Mouse (Mus musculus): ENCODE data around the gene Tifab. TPM values are rescaled to one million over a fixed set of nuclear protein-coding genes. Genes with fewer than 3 reads are reported as not detected.

The Tifab gene
- total and polyA plus RNA-seq, 3 experiments: 1.9 to 6.7 (median 4.7) TPM

GRCm38 (mm10) chr13:56209067-56209411 lies 30.4 kb upstream of the Tifab start:
- Histone ChIP-seq H3K27ac (ENCODE audit: insufficient read depth, low read depth) (no peak overlapping the region), H3K27me3 (replicated peaks) (no peaks in the 10 kb centered on the region), H3K9ac (ENCODE audit: insufficient read depth, low read depth) (no peak overlapping the region), H3K4me1 (ENCODE audit: control insufficient read depth in 1 of 2, insufficient read depth in 2 of 2) (peaks cover under 1 to 1% of the 10 kb centered on the region in 2 experiments; a peak in 2 of 4 replicates), H3K4me2 (ENCODE audit: insufficient read depth, low read depth, poor library complexity, severe bottlenecking) (no peak overlapping the region), H3K9me3 (replicated peaks; ENCODE audit: low read length) (no peaks in the 10 kb centered on the region), H3K79me2 (replicated peaks; ENCODE audit: control insufficient read depth, extremely low read depth, insufficient read depth, poor library complexity, severe bottlenecking) (no peaks in the 10 kb centered on the region), H3K36me3 (replicated peaks in 1 of 2; ENCODE audit: control insufficient read depth in 1 of 2, insufficient read depth in 1 of 2, low read length in 1 of 2) (no peaks in the 10 kb centered on the region), H3K4me3 (replicated peaks in 1 of 3; ENCODE audit: low read depth in 2 of 3, low read length in 2 of 3, poor library complexity in 1 of 3) (no peak overlapping the region)
- TF ChIP-seq MAFK (IDR thresholded peaks at IDR 0.05; ENCODE audit: insufficient replicate concordance, low read length) (no peak), ZC3H11A (IDR thresholded peaks at IDR 0.05; ENCODE audit: low read depth, low read length) (no peak), NELFE (IDR thresholded peaks at IDR 0.05; ENCODE audit: low read depth, low read length) (no peak), CHD1 (IDR thresholded peaks at IDR 0.05; ENCODE audit: low read depth, low read length) (no peak), IRF4 (IDR thresholded peaks at IDR 0.05; ENCODE audit: low read depth, low read length) (no peak), ZKSCAN1 (IDR thresholded peaks at IDR 0.05; ENCODE audit: borderline replicate concordance, low read depth, low read length) (no peak), TCF12 (IDR thresholded peaks at IDR 0.05; ENCODE audit: low read depth, low read length) (no peak), ETS1 (conservative IDR thresholded peaks at IDR 0.05; ENCODE audit: low read depth, low read length) (no peak)
- in situ Hi-C loops (cut with MboI; ENCODE audit: low pct_ligation_motif_present, low pct_unique_long_range_greater_than_20kb, low sequenced_read_pairs) (no loop called here), dilution Hi-C loops (cut with MboI; ENCODE audit: extremely low pct_ligation_motif_present, extremely low pct_unique_long_range_greater_than_20kb, low sequenced_read_pairs) (no loop called here)
- DNase-seq (ENCODE audit: extremely low read depth): no peak

- Histone ChIP-seq H3K79me2 (replicated peaks; ENCODE audit: control insufficient read depth, extremely low read depth, insufficient read depth, poor library complexity, severe bottlenecking) (no peaks in the 10 kb centered on the region), H3K4me2 (ENCODE audit: insufficient read depth, low read depth, poor library complexity, severe bottlenecking) (no peak overlapping the region), H3K9ac (ENCODE audit: insufficient read depth, low read depth) (no peak overlapping the region), H3K27ac (ENCODE audit: insufficient read depth, low read depth) (no peak overlapping the region), H3K36me3 (replicated peaks in 1 of 2; ENCODE audit: control insufficient read depth in 1 of 2, insufficient read depth in 1 of 2, low read length in 1 of 2) (no peaks in the 10 kb centered on the region), H3K4me3 (replicated peaks in 1 of 3; ENCODE audit: low read depth in 2 of 3, low read length in 2 of 3, poor library complexity in 1 of 3) (no peak overlapping the region), H3K4me1 (ENCODE audit: control insufficient read depth in 1 of 2, insufficient read depth in 2 of 2) (no peaks in the 10 kb centered on the region), H3K27me3 (replicated peaks) (no peaks in the 10 kb centered on the region), H3K9me3 (replicated peaks; ENCODE audit: low read length) (no peaks in the 10 kb centered on the region)
- dilution Hi-C loops (cut with MboI; ENCODE audit: extremely low pct_ligation_motif_present, extremely low pct_unique_long_range_greater_than_20kb, low sequenced_read_pairs): no loop called here
- TF ChIP-seq CHD1 (IDR thresholded peaks at IDR 0.05; ENCODE audit: low read depth, low read length): no peak
- TF ChIP-seq USF1 (IDR thresholded peaks at IDR 0.05; ENCODE audit: low read depth, low read length): no peak
- no peak for TF ChIP-seq MYC (IDR thresholded peaks at IDR 0.05; ENCODE audit: low read depth, low read length)
- no peak for TF ChIP-seq SMC3 (IDR thresholded peaks at IDR 0.05; ENCODE audit: low read depth, low read length)
- TF ChIP-seq ETS1 (conservative IDR thresholded peaks at IDR 0.05; ENCODE audit: low read depth, low read length): no peak
- no peak for TF ChIP-seq ELF1 (IDR thresholded peaks at IDR 0.05; ENCODE audit: low read depth, low read length)
- TF ChIP-seq NELFE (IDR thresholded peaks at IDR 0.05; ENCODE audit: low read depth, low read length): no peak
- TF ChIP-seq MEF2A (IDR thresholded peaks at IDR 0.05; ENCODE audit: borderline replicate concordance, low read depth, low read length): no peak
- TF ChIP-seq CTCF (conservative IDR thresholded peaks at IDR 0.05 in 1 of 2, IDR thresholded peaks at IDR 0.05 in 1 of 2; ENCODE audit: low read depth in 2 of 2, low read length in 2 of 2): no peak
- TF ChIP-seq ZKSCAN1 (IDR thresholded peaks at IDR 0.05; ENCODE audit: borderline replicate concordance, low read depth, low read length): no peak
- no peak for TF ChIP-seq JUN (IDR thresholded peaks at IDR 0.05; ENCODE audit: insufficient read depth, low read depth, low read length)
- no peak for TF ChIP-seq E2F4 (IDR thresholded peaks at IDR 0.05; ENCODE audit: insufficient replicate concordance, low read depth, low read length)
- no peak for TF ChIP-seq UBTF (IDR thresholded peaks at IDR 0.05; ENCODE audit: low read depth, low read length)
- TF ChIP-seq PAX5 (IDR thresholded peaks at IDR 0.05; ENCODE audit: low read length): no peak
- TF ChIP-seq SIN3A (IDR thresholded peaks at IDR 0.05; ENCODE audit: low read length): no peak
- no peak for TF ChIP-seq EP300 (IDR thresholded peaks at IDR 0.05; ENCODE audit: low read length)
- TF ChIP-seq BHLHE40 (IDR thresholded peaks at IDR 0.05; ENCODE audit: low read depth, low read length): no peak
- in situ Hi-C loops (cut with MboI; ENCODE audit: low pct_ligation_motif_present, low pct_unique_long_range_greater_than_20kb, low sequenced_read_pairs): no loop called here
- no peak for DNase-seq (ENCODE audit: extremely low read depth)
Measured at GRCm38 (mm10) chr13:56208225-56209066, 29.8 kb upstream of the Tifab start.

Measured in CH12.LX (cell line).